Mouse (Mus musculus): ENCODE measurements around the gene Gm20388. TPM values are rescaled to one million over a fixed set of nuclear protein-coding genes. Genes with fewer than 3 reads are reported as not detected.

Gm20388 gene
- polyA plus RNA-seq, 1 experiment from 2014 or later = not detected

GRCm38 (mm10) chr8:121513429-121513828 lies 1602.8 kb downstream of the Gm20388 start:
- no peak overlapping the region for H3K9ac ChIP-seq
- no peaks in the 10 kb centered on the region for H3K36me3 ChIP-seq
- H3K27me3 ChIP-seq (replicated peaks) = peaks cover 27% of the 10 kb centered on the region; the same call in 1 of the 2 replicates
- no peak overlapping the region for H3K4me3 ChIP-seq
- H3K4me1 ChIP-seq = no peaks in the 10 kb centered on the region
- no peaks in the 10 kb centered on the region for H3K9me3 ChIP-seq (replicated peaks)
- no peak overlapping the region for H3K27ac ChIP-seq
- WGBS (ENCODE audit: insufficient replicate concordance) = 8% methylated on average over 12 of the region's 12 CpGs
- no peak for ATAC-seq
- H3K4me2 ChIP-seq = no peak overlapping the region

DNA sequence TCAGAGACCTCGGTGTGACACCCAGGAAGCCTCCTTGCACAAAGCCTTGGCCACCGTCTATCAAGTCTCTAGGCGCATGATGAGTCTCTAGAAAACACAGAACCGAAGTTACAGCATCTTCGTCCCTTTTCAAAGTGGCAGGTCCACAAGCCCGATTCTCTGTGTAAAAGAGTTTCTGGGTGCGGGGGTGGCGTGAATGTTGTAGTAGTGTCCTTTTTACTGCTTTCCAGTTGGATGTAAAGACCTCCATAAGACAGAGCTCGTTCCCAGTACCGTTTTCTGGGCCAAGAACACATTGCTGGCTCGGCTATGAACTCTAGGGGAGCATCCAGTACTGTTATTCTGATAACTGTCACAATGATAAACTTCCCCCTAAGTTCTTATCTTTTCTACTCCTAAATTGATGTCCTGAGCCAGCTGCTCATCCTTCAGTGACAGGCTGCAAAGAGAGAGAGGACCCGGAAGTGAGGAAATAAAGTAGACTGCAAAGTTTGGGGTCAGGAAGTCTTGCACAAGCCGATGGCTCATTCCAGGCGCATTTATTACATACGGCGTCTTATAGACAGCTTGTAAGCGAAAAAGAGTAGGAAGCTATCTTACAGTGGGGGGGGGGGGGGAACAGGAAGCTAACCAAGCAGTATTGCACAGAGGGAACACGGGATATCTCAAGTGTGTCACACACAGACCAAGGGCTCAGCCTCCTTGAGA lies 1614.6 kb downstream of the Gm20388 start:
- Histone ChIP-seq H3K27me3 (replicated peaks) (0 out of 2 replicates have a peak, but pooled peaks cover 7% of the 10 kb centered on the region), H3K9ac (no peak overlapping the region), H3K4me3 (no peak overlapping the region), H3K4me2 (no peak overlapping the region), H3K4me1 (no peaks in the 10 kb centered on the region), H3K27ac (no peak overlapping the region), H3K36me3 (no peaks in the 10 kb centered on the region), H3K9me3 (replicated peaks) (no peaks in the 10 kb centered on the region)
- 52% methylated on average over 18 of the region's 18 CpGs for WGBS (ENCODE audit: insufficient replicate concordance)
- ATAC-seq = no peak

DNA sequence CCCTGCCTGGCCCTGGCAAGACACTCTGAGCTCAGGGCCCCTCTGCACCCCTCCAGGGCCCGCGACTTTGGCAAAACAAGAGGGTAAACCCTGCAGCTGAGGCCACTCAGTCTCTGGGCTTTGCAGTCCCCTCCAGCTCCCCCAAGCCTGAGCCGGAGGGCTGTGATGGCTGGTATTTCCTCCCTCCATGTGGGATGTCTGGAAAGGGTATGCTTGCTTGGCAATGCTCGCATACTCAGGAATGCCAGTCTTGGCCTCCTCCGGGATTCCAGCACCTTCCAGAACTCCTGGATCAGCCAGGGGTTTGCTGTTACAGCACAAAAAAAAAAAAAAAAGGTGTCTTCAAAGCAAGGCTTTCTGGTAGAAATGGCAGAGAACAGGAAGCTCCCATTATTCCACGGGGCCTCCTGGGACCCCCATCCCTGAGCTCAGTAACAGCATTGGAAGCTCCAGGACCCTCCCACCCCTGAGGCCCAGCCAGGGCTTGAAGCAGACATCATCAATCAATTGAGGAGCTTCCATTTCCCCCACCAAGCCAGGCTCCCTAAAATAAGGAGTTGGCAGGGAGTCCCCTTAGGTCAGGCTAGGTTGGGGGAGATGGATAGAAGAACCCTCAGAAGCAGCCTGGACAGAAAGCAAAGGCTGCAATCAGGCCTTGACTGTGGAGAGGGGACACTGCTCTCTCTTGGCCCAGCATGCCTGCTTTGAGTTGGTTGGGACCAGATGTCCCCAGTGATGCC lies 1616.3 kb downstream of the Gm20388 start:
- Histone ChIP-seq H3K27ac (no peak overlapping the region), H3K9me3 (replicated peaks) (no peaks in the 10 kb centered on the region), H3K9ac (no peak overlapping the region), H3K27me3 (replicated peaks) (peaks cover 20% of the 10 kb centered on the region; the same call in 1 of the 2 replicates), H3K36me3 (no peaks in the 10 kb centered on the region), H3K4me2 (no peak overlapping the region), H3K4me1 (no peaks in the 10 kb centered on the region), H3K4me3 (no peak overlapping the region)
- no peak for ATAC-seq
- WGBS (ENCODE audit: insufficient replicate concordance) = 62% methylated on average over 6 of the region's 6 CpGs

GRCm38 (mm10) chr8:121527751-121528150 lies 1617.1 kb downstream of the Gm20388 start:
- H3K27me3 ChIP-seq (replicated peaks) = peaks cover 21% of the 10 kb centered on the region; the same call in 1 of the 2 replicates
- H3K4me1 ChIP-seq = no peaks in the 10 kb centered on the region
- no peak for ATAC-seq
- H3K4me2 ChIP-seq = no peak overlapping the region
- 62% methylated on average over 9 of the region's 9 CpGs for WGBS (ENCODE audit: insufficient replicate concordance)
- H3K9me3 ChIP-seq (replicated peaks) = no peaks in the 10 kb centered on the region
- H3K4me3 ChIP-seq = no peak overlapping the region
- no peak overlapping the region for H3K9ac ChIP-seq
- no peak overlapping the region for H3K27ac ChIP-seq
- no peaks in the 10 kb centered on the region for H3K36me3 ChIP-seq

GRCm38 (mm10) chr8:121528790-121529189 lies 1618.1 kb downstream of the Gm20388 start:
- Histone ChIP-seq H3K4me1 (no peaks in the 10 kb centered on the region), H3K9ac (no peak overlapping the region), H3K27me3 (replicated peaks) (peaks cover 19% of the 10 kb centered on the region; the same call in 1 of the 2 replicates), H3K27ac (no peak overlapping the region), H3K4me3 (no peak overlapping the region), H3K9me3 (replicated peaks) (no peaks in the 10 kb centered on the region), H3K36me3 (no peaks in the 10 kb centered on the region), H3K4me2 (no peak overlapping the region)
- WGBS (ENCODE audit: insufficient replicate concordance) = 80% methylated on average over 15 of the region's 15 CpGs
- ATAC-seq = no peak

DNA sequence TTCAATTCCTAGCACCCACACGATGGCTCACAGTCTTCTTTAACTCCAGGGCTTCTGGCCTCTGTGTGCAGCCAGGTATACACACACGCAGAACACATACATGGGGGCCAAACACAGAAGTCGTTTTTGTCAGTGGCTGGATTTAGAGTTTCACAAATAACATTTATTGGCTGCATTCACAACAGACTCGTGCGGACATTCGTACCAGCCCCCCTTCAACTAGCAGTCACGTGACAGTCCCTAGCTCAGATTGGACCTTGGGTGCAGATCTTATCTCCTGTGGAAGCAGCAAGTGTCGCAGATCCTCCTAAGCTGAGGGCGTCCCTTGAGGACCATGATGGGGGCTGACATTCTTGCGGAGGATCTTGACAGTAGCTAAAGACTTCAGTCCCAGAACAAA lies 1620.0 kb downstream of the Gm20388 start:
- no peak overlapping the region for H3K4me3 ChIP-seq
- no peak overlapping the region for H3K9ac ChIP-seq
- no peaks in the 10 kb centered on the region for H3K36me3 ChIP-seq
- H3K27ac ChIP-seq = no peak overlapping the region
- no peaks in the 10 kb centered on the region for H3K4me1 ChIP-seq
- H3K4me2 ChIP-seq = no peak overlapping the region
- H3K27me3 ChIP-seq (replicated peaks) = peaks cover 19% of the 10 kb centered on the region; the same call in 1 of the 2 replicates
- no peak for ATAC-seq
- WGBS (ENCODE audit: insufficient replicate concordance) = 66% methylated on average over 10 of the region's 10 CpGs
- H3K9me3 ChIP-seq (replicated peaks) = no peaks in the 10 kb centered on the region

- ATAC-seq = no peak
- 39% methylated on average over 5 of the region's 5 CpGs for WGBS (ENCODE audit: insufficient replicate concordance)
Measured at GRCm38 (mm10) chr8:121532381-121532780, 1621.7 kb downstream of the Gm20388 start.

GRCm38 (mm10) chr8:121541862-121542261 lies 1631.2 kb downstream of the Gm20388 start:
- Histone ChIP-seq H3K9me3 (replicated peaks) (no peaks in the 10 kb centered on the region), H3K4me2 (no peak overlapping the region), H3K36me3 (no peaks in the 10 kb centered on the region), H3K9ac (no peak overlapping the region), H3K4me3 (no peak overlapping the region), H3K4me1 (no peaks in the 10 kb centered on the region), H3K27me3 (replicated peaks) (peaks cover 37% of the 10 kb centered on the region), H3K27ac (no peak overlapping the region)
- ATAC-seq = no peak
- WGBS (ENCODE audit: insufficient replicate concordance) = 62% methylated on average over 19 of the region's 19 CpGs

More at GRCm38 (mm10) chr8:121532381-121532780, 1621.7 kb downstream of the Gm20388 start:
- Histone ChIP-seq H3K4me3 (no peak overlapping the region), H3K27me3 (replicated peaks) (peaks cover 19% of the 10 kb centered on the region; the same call in 1 of the 2 replicates), H3K9ac (no peak overlapping the region), H3K27ac (no peak overlapping the region), H3K9me3 (replicated peaks) (no peaks in the 10 kb centered on the region), H3K36me3 (no peaks in the 10 kb centered on the region), H3K4me1 (no peaks in the 10 kb centered on the region), H3K4me2 (no peak overlapping the region)

DNA sequence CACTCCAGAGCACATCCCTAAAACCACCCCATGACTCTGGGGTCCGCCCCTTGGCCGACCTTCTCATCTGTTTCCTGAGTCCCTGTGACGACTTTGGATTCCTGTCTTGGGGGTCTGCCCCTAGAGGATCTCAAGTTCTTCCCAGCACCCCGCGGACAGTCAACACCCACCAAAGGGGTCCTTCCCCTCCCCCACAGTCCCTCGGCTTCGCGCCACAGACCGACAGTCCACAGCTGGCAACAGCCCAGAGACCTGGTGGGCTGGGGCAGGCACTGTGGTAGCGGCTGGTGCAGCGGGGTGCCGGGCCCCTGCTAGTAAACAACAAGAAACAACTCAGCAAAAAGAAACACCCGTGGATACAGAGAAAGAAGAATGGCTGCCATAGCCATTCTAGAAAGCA lies 1632.3 kb downstream of the Gm20388 start:
- ATAC-seq = no peak
- H3K4me1 ChIP-seq = no peaks in the 10 kb centered on the region
- H3K27ac ChIP-seq = no peak overlapping the region
- H3K27me3 ChIP-seq (replicated peaks) = peaks cover 37% of the 10 kb centered on the region
- WGBS (ENCODE audit: insufficient replicate concordance) = 59% methylated on average over 13 of the region's 13 CpGs
- H3K9ac ChIP-seq = no peak overlapping the region
- no peak overlapping the region for H3K4me3 ChIP-seq
- no peak overlapping the region for H3K4me2 ChIP-seq
- H3K9me3 ChIP-seq (replicated peaks) = no peaks in the 10 kb centered on the region
- no peaks in the 10 kb centered on the region for H3K36me3 ChIP-seq

- no peak within 1 kb of the TSS for H3K4me2 ChIP-seq
- no peak for ATAC-seq
Measured at GRCm38 (mm10) chr8:121544276-121544785, 1633.7 kb downstream of the Gm20388 start, which contains the start of gene 1700018B08Rik. Gene 1700018B08Rik, minus strand, starts transcription at chr8:121544320.

DNA sequence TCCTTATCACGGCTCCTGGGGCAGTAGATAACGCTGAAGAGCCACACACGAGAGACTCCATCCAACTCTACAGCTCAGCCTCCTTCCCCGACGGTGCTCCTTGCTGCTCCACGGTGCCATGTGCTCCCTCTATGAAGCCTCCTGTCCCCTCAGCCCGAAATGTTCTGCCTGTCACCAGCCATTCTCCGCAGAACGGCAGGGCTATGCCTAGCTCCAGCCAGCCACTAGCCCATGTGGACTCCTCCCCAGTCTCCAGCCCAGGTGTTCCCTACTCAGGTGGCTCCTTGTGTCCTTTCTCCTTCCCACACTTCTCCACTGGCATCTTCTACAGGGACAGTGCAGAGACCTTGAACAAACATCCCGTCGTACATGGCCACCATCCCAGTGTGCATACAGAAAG lies 1634.3 kb downstream of the Gm20388 start:
- no peaks in the 10 kb centered on the region for H3K4me1 ChIP-seq
- no peak for ATAC-seq
- no peak overlapping the region for H3K4me2 ChIP-seq
- H3K9ac ChIP-seq = no peak overlapping the region
- H3K27ac ChIP-seq = no peak overlapping the region
- peaks cover 28% of the 10 kb centered on the region for H3K27me3 ChIP-seq (replicated peaks)
- no peak overlapping the region for H3K4me3 ChIP-seq
- 43% methylated on average over 11 of the region's 11 CpGs for WGBS (ENCODE audit: insufficient replicate concordance)
- no peaks in the 10 kb centered on the region for H3K9me3 ChIP-seq (replicated peaks)
- H3K36me3 ChIP-seq = peaks cover 2% of the 10 kb centered on the region

More at GRCm38 (mm10) chr8:121544276-121544785, 1633.7 kb downstream of the Gm20388 start, which contains the start of gene 1700018B08Rik:
- no peaks in the 10 kb centered on the region for H3K9me3 ChIP-seq (replicated peaks)
- H3K27me3 ChIP-seq (replicated peaks) = peaks cover 34% of the 10 kb centered on the region
- 71% methylated on average over 12 of the region's 12 CpGs for WGBS (ENCODE audit: insufficient replicate concordance)
- no peaks in the 10 kb centered on the region for H3K4me1 ChIP-seq
- no peak within 1 kb of the TSS for H3K9ac ChIP-seq
- no peak within 1 kb of the TSS for H3K27ac ChIP-seq
- H3K36me3 ChIP-seq = no peaks in the 10 kb centered on the region; the same call in 1 of the 2 replicates
- H3K4me3 ChIP-seq = no peak within 1 kb of the TSS

DNA sequence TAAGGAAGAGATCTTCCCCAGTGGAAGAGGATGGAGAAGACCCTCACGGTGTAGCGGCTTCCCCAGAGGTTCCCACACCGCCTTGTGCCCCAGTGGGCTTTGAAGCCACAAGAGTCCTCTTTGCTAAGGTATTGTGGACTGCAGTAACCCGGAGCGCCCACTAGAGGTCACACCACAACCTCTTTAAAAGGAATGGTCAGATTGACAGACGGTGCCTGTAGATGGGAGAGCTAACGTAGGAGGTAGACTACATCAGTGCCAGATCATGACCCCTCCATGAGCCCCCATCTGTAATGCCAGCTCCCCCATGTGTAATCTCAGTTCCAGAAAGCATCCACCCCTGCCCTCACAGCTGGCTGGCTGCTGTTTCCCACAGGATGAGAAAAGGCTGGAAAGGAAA lies 1636.5 kb downstream of the Gm20388 start:
- Histone ChIP-seq H3K4me3 (no peak overlapping the region), H3K9me3 (replicated peaks) (no peaks in the 10 kb centered on the region), H3K36me3 (peaks cover 24% of the 10 kb centered on the region), H3K4me1 (no peaks in the 10 kb centered on the region), H3K27me3 (replicated peaks) (peaks cover 16% of the 10 kb centered on the region), H3K9ac (no peak overlapping the region), H3K4me2 (no peak overlapping the region), H3K27ac (no peak overlapping the region)
- ATAC-seq = no peak; the same call in 1 of the 2 replicates
- 7% methylated on average over 7 of the region's 7 CpGs for WGBS (ENCODE audit: insufficient replicate concordance)

Measured in liver, embryonic 12.5 days (tissue).